Mouse (Mus musculus): Measurements from ENCODE around the gene Bag3. TPM values are rescaled to one million over a fixed set of nuclear protein-coding genes. Genes with fewer than 3 reads are reported as not detected.

Gene Bag3
- total and polyA plus RNA-seq, 3 experiments, result 0.13 to 0.24 TPM; not detected in 1

DNA sequence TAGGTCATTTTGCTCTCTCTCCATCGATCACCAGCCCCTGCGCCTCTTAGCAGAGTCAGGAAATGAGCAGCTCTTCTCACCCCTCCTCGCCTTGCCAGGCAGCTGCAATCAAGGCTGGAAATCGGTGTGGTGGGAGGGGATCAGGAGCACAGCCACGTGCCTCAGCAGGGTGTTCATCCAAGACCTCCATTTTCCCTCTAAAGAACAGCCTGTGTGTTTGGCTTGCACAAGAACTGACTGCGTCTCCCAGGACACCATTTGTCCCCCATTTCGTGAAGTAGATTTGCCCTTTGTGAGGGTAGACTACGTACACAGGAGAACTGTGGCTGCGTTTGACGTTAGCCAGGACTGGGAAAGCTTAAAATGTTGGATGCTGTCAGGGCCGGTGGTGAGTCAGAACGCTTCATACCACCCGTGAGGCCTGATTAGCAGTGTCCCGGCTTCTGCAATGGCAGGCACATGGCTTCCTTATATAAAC, 6.2 kb downstream of the Bag3 start:
- no peaks in the 10 kb centered on the region for H3K36me3 ChIP-seq (replicated peaks in 1 of 2; ENCODE audit: control insufficient read depth in 1 of 2, insufficient read depth in 1 of 2, low read length in 1 of 2)
- no peaks in the 10 kb centered on the region for H3K79me2 ChIP-seq (replicated peaks; ENCODE audit: control insufficient read depth, extremely low read depth, insufficient read depth, poor library complexity, severe bottlenecking)
- DNase-seq (ENCODE audit: extremely low read depth), result no peak
- no peaks in the 10 kb centered on the region for H3K9me3 ChIP-seq (replicated peaks; ENCODE audit: low read length)
- TF ChIP-seq PAX5 (IDR thresholded peaks at IDR 0.05; ENCODE audit: low read length) (no peak), EP300 (IDR thresholded peaks at IDR 0.05; ENCODE audit: low read length) (no peak), ZMIZ1 (IDR thresholded peaks at IDR 0.05; ENCODE audit: low read depth, low read length) (no peak), RCOR1 (conservative IDR thresholded peaks at IDR 0.05; ENCODE audit: low read depth, low read length) (no peak), HCFC1 (IDR thresholded peaks at IDR 0.05; ENCODE audit: low read depth, low read length) (no peak), BHLHE40 (IDR thresholded peaks at IDR 0.05; ENCODE audit: low read depth, low read length) (no peak), POLR2AphosphoS2 (IDR thresholded peaks at IDR 0.05; ENCODE audit: low read depth, low read length) (no peak), MEF2A (IDR thresholded peaks at IDR 0.05; ENCODE audit: borderline replicate concordance, low read depth, low read length) (no peak), POLR2A (IDR thresholded peaks at IDR 0.05; ENCODE audit: low read depth, low read length) (no peak), IRF4 (IDR thresholded peaks at IDR 0.05; ENCODE audit: low read depth, low read length) (no peak), SMC3 (IDR thresholded peaks at IDR 0.05; ENCODE audit: low read depth, low read length) (no peak), MYC (IDR thresholded peaks at IDR 0.05; ENCODE audit: low read depth, low read length) (no peak), TBP (conservative IDR thresholded peaks at IDR 0.05; ENCODE audit: low read depth, low read length) (no peak), MAZ (IDR thresholded peaks at IDR 0.05; ENCODE audit: low read depth, low read length) (no peak), MXI1 (IDR thresholded peaks at IDR 0.05; ENCODE audit: low read depth, low read length) (no peak), SIN3A (IDR thresholded peaks at IDR 0.05; ENCODE audit: low read length) (no peak)
- dilution Hi-C loops (cut with MboI; ENCODE audit: extremely low pct_ligation_motif_present, extremely low pct_unique_long_range_greater_than_20kb, low sequenced_read_pairs), result no loop called here
- in situ Hi-C loops (cut with MboI; ENCODE audit: low pct_ligation_motif_present, low pct_unique_long_range_greater_than_20kb, low sequenced_read_pairs), result no loop called here
- H3K27ac ChIP-seq (ENCODE audit: insufficient read depth, low read depth), result no peak overlapping the region
- 0 out of 4 replicates have a peak, but pooled peaks cover 0 to 3% of the 10 kb centered on the region in 2 experiments for H3K4me1 ChIP-seq (ENCODE audit: control insufficient read depth in 1 of 2, insufficient read depth in 2 of 2)
- H3K4me2 ChIP-seq (ENCODE audit: insufficient read depth, low read depth, poor library complexity, severe bottlenecking), result no peak overlapping the region
- no peaks in the 10 kb centered on the region for H3K27me3 ChIP-seq (replicated peaks)
- no peak overlapping the region for H3K9ac ChIP-seq (ENCODE audit: insufficient read depth, low read depth)
- H3K4me3 ChIP-seq (replicated peaks in 1 of 3; ENCODE audit: low read depth in 2 of 3, low read length in 2 of 3, poor library complexity in 1 of 3), result no peak overlapping the region

DNA sequence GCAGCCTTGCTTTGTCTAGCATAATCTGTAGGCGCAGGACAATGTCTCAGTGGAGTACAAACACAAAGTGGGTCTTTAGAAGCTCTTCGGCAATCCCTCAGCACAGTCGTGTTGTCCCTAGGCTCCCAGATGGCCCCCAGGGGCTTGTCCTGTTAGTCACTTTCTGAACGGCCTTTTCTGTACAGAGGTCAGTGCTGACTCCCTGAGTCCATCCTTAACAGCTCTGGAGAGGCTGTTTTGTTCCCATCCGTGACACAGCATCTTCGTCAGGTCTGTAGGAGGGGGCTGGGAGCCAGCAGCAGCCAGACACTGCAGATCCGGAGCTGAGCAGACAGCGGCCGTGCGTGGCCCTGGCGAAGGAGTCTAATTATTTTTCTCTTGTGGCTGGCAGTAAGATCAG, 7.6 kb downstream of the Bag3 start:
- no peak for DNase-seq (ENCODE audit: extremely low read depth)
- Histone ChIP-seq H3K4me3 (replicated peaks in 1 of 3; ENCODE audit: low read depth in 2 of 3, low read length in 2 of 3, poor library complexity in 1 of 3) (no peak overlapping the region), H3K36me3 (replicated peaks in 1 of 2; ENCODE audit: control insufficient read depth in 1 of 2, insufficient read depth in 1 of 2, low read length in 1 of 2) (no peaks in the 10 kb centered on the region), H3K27ac (ENCODE audit: insufficient read depth, low read depth) (no peak overlapping the region), H3K27me3 (replicated peaks) (no peaks in the 10 kb centered on the region), H3K9ac (ENCODE audit: insufficient read depth, low read depth) (no peak overlapping the region), H3K4me1 (ENCODE audit: control insufficient read depth in 1 of 2, insufficient read depth in 2 of 2) (0 out of 4 replicates have a peak, but pooled peaks cover 0 to 3% of the 10 kb centered on the region in 2 experiments), H3K79me2 (replicated peaks; ENCODE audit: control insufficient read depth, extremely low read depth, insufficient read depth, poor library complexity, severe bottlenecking) (no peaks in the 10 kb centered on the region), H3K4me2 (ENCODE audit: insufficient read depth, low read depth, poor library complexity, severe bottlenecking) (no peak overlapping the region), H3K9me3 (replicated peaks; ENCODE audit: low read length) (no peaks in the 10 kb centered on the region)
- in situ Hi-C loops (cut with MboI; ENCODE audit: low pct_ligation_motif_present, low pct_unique_long_range_greater_than_20kb, low sequenced_read_pairs), result no loop called here
- TF ChIP-seq NELFE (IDR thresholded peaks at IDR 0.05; ENCODE audit: low read depth, low read length), result no peak
- no peak for TF ChIP-seq ETS1 (conservative IDR thresholded peaks at IDR 0.05; ENCODE audit: low read depth, low read length)
- no peak for TF ChIP-seq CTCF (conservative IDR thresholded peaks at IDR 0.05 in 1 of 2, IDR thresholded peaks at IDR 0.05 in 1 of 2; ENCODE audit: low read depth in 2 of 2, low read length in 2 of 2)
- TF ChIP-seq RAD21 (IDR thresholded peaks at IDR 0.05; ENCODE audit: low read depth, low read length), result no peak
- TF ChIP-seq POLR2A (IDR thresholded peaks at IDR 0.05; ENCODE audit: low read depth, low read length), result no peak
- TF ChIP-seq MAX (IDR thresholded peaks at IDR 0.05; ENCODE audit: low read length), result no peak
- dilution Hi-C loops (cut with MboI; ENCODE audit: extremely low pct_ligation_motif_present, extremely low pct_unique_long_range_greater_than_20kb, low sequenced_read_pairs), result no loop called here
